Mouse (Mus musculus): ENCODE results near the gene Scyl2.

DNA sequence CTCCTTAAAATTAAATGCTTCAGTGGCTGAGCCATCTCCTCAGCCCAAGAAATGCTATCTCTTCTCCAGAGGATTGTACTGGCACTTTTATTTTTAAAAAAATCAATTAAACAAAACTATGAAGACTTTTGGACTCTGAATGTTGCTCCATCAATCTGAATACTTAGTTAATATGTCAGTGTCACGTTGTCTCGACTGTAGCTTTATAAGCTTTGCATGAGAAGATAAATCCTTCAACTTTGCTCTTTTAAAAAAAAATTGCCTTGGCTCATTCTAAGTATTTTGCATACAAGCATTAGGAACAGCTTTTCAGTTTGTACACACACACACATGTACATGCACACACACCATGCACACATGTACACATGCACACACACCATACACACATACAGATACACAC is 61.9 kb downstream of the Scyl2 start:
- no peak for TF ChIP-seq CTCF (IDR thresholded peaks at IDR 0.05)
- TF ChIP-seq POLR2A (IDR thresholded peaks at IDR 0.05; ENCODE audit: insufficient read depth, low read depth, low read length), result no peak
- TF ChIP-seq EP300 (IDR thresholded peaks at IDR 0.05; ENCODE audit: insufficient read depth, low read depth, low read length), result no peak
